Mouse (Mus musculus) bone marrow, adult 2 months (tissue): ENCODE data around the gene Pdgfc.

Source experiments
- CTCF ChIP-seq: fragments of 200-500 bp; IDR thresholded peaks from 2 replicates; pipeline ENCODE4 v1.5.1; 2011; ENCODE audit warnings: low read length, control low read depth; ENCODE audit not compliant: control insufficient read depth, insufficient read depth
- POLR2A ChIP-seq: fragments of 200-500 bp; IDR thresholded peaks from 2 replicates; pipeline ENCODE4 v1.6.1; 2011; ENCODE audit warnings: low read depth, mild to moderate bottlenecking, control low read depth, low read length, borderline replicate concordance; ENCODE audit not compliant: control insufficient read depth

GRCm38 (mm10) chr3:81009899-81010298 lies 26.3 kb upstream of the Pdgfc start:
- TF ChIP-seq CTCF (no peak), POLR2A (no peak)
